ENCODE assay signal across 8 mouse cellular contexts in genomic region chr4:4792992-4793834, GRCm38 (mm10). TPM values are rescaled to one million over a fixed set of nuclear protein-coding genes. Genes with fewer than 3 reads are reported as not detected.
DNase-seq lines count a peak whose midpoint lies in the region; ATAC-seq lines count a peak whose summit lies in the region.

Gene Impad1 (minus strand): TSS chr4:4793355.

- H3K9me3 ChIP-seq in embryonic facial prominence, embryonic 13.5 days, result peaks cover 2% of the 10 kb centered on the region; the same call in 1 of the 2 replicates
- no peaks in the 10 kb centered on the region for H3K9me3 ChIP-seq in limb, embryonic 13.5 days
- no peaks in the 10 kb centered on the region for H3K9me3 ChIP-seq in midbrain, embryonic 16.5 days (replicated peaks; ENCODE audit: control insufficient read depth, low read length, poor library complexity, severe bottlenecking)

- DNase-seq in 3134 (ENCODE audit: extremely low read depth, insufficient read length, low spot score), result peak; percentile 97
- DNase-seq in adrenal gland, postnatal 36 days, result peak; percentile 91 to 93
- DNase-seq in heart, adult 18-20 months, result peak; percentile 90 to 92
- peak; percentile 85 to 92 for DNase-seq in kidney, adult 8-10 months
- DNase-seq in spleen, postnatal 10 days (ENCODE audit: low spot score in 2 of 2), result peak; percentile 83 to 88

- peak; percentile 89 for ATAC-seq in embryonic facial prominence, embryonic 13.5 days (ENCODE audit: insufficient number of reproducible peaks, insufficient read depth, low FRiP score, low TSS enrichment, low read depth)
- ATAC-seq in limb, embryonic 13.5 days (ENCODE audit: low FRiP score, low read depth), result peak; percentile 93
- peak; percentile 98 for ATAC-seq in midbrain, embryonic 16.5 days

- H3K4me3 ChIP-seq in embryonic facial prominence, embryonic 13.5 days, result peak within 1 kb of the TSS; percentile 98
- H3K4me3 ChIP-seq in limb, embryonic 13.5 days, result peak within 1 kb of the TSS; percentile 98
- peak within 1 kb of the TSS; percentile 98 for H3K4me3 ChIP-seq in midbrain, embryonic 16.5 days (ENCODE audit: low read depth, low read length)

- H3K27me3 ChIP-seq in embryonic facial prominence, embryonic 13.5 days, result no peaks in the 10 kb centered on the region
- no peaks in the 10 kb centered on the region for H3K27me3 ChIP-seq in limb, embryonic 13.5 days
- no peaks in the 10 kb centered on the region for H3K27me3 ChIP-seq in midbrain, embryonic 16.5 days (ENCODE audit: control insufficient read depth, insufficient read depth, low read depth, low read length)

- peak within 1 kb of the TSS; percentile 73 for H3K4me2 ChIP-seq in embryonic facial prominence, embryonic 13.5 days
- H3K4me2 ChIP-seq in limb, embryonic 13.5 days (replicated peaks), result peak within 1 kb of the TSS; percentile 76
- H3K4me2 ChIP-seq in midbrain, embryonic 16.5 days (ENCODE audit: low read length), result peak within 1 kb of the TSS; percentile 62

- H3K4me1 ChIP-seq in embryonic facial prominence, embryonic 13.5 days, result peaks cover 12% of the 10 kb centered on the region
- peaks cover 24% of the 10 kb centered on the region for H3K4me1 ChIP-seq in limb, embryonic 13.5 days
- peaks cover 19% of the 10 kb centered on the region for H3K4me1 ChIP-seq in midbrain, embryonic 16.5 days (ENCODE audit: control insufficient read depth, insufficient read depth, low read length)

- H3K36me3 ChIP-seq in embryonic facial prominence, embryonic 13.5 days, result peaks cover 8% of the 10 kb centered on the region
- H3K36me3 ChIP-seq in limb, embryonic 13.5 days, result peaks cover 10% of the 10 kb centered on the region
- H3K36me3 ChIP-seq in midbrain, embryonic 16.5 days (ENCODE audit: control insufficient read depth, insufficient read depth, low read length), result 0 out of 2 replicates have a peak, but pooled peaks cover 2% of the 10 kb centered on the region

- peak within 1 kb of the TSS; percentile 87 for H3K27ac ChIP-seq in embryonic facial prominence, embryonic 13.5 days
- H3K27ac ChIP-seq in limb, embryonic 13.5 days, result peak within 1 kb of the TSS; percentile 78
- peak within 1 kb of the TSS; percentile 88 for H3K27ac ChIP-seq in midbrain, embryonic 16.5 days (ENCODE audit: low read length)

- peak within 1 kb of the TSS; percentile 97 for H3K9ac ChIP-seq in embryonic facial prominence, embryonic 13.5 days
- H3K9ac ChIP-seq in limb, embryonic 13.5 days, result peak within 1 kb of the TSS; percentile 97
- peak within 1 kb of the TSS; percentile 99 for H3K9ac ChIP-seq in midbrain, embryonic 16.5 days (ENCODE audit: low read depth, low read length)

- 1% methylated on average over 47 of the region's 48 CpGs for WGBS in embryonic facial prominence, embryonic 13.5 days
- WGBS in limb, embryonic 13.5 days, result under 1% methylated on average over 48 of the region's 48 CpGs
- under 1% methylated on average over 40 of the region's 48 CpGs for WGBS in midbrain, embryonic 16.5 days

RNA-seq across cellular contexts. Expression of gene Impad1, which starts in this region (rescaled TPM):
- total RNA-seq in adrenal gland, postnatal 36 days (2021), result 10 to 100 TPM; 37.8 to 48.2 TPM
- 43.9 and 45.0 TPM in 2 replicates for polyA plus RNA-seq in embryonic facial prominence, embryonic 13.5 days (2015; fragmentation: Nextera tagmentation; extraction: Ambion mirVana)
- total RNA-seq in heart, adult 18-20 months (2021), result 10 to 100 TPM; 22.7 to 23.9 TPM
- polyA plus RNA-seq in limb, embryonic 13.5 days (2015; fragmentation: Nextera tagmentation; extraction: Ambion mirVana), result 40.2 and 40.5 TPM in 2 replicates
- 40.3 and 41.7 TPM in 2 replicates for polyA plus RNA-seq in midbrain, embryonic 16.5 days (2015; fragmentation: Nextera tagmentation; extraction: Ambion mirVana)

Comparison
In these comparisons a context has a peak if more than half of its experiments do, and no peak if none do; other contexts are left out.
1. Peak in every context shown above with its lines: DNase-seq, ATAC-seq, H3K4me3 ChIP-seq and H3K27ac ChIP-seq.